Mouse (Mus musculus) embryonic facial prominence, embryonic 10.5 days (tissue): Measurements from ENCODE around the gene Cdca4. TPM values are rescaled to one million over a fixed set of nuclear protein-coding genes. Genes with fewer than 3 reads are reported as not detected.

Experiments
- DNase-seq: peaks from one replicate; pipeline ENCODE4 v3.0.0-alpha.2; 2017; ENCODE audit warnings: low spot score
- H3K27ac ChIP-seq: fragments of 300-500 bp; sonication (generic); replicated peaks from 2 replicates; pipeline ENCODE4 v1.5.1; 2016; ENCODE audit warnings: mild to moderate bottlenecking
- H3K27me3 ChIP-seq: fragments of 300-500 bp; sonication (generic); replicated peaks from 2 replicates; pipeline ENCODE4 v1.6.1; 2016; ENCODE audit warnings: low read depth, mild to moderate bottlenecking; ENCODE audit not compliant: poor library complexity, severe bottlenecking
- H3K36me3 ChIP-seq: fragments of 300-500 bp; sonication (generic); replicated peaks from 2 replicates; pipeline ENCODE4 v1.6.1; 2016; ENCODE audit warnings: mild to moderate bottlenecking, moderate library complexity
- H3K4me1 ChIP-seq: fragments of 300-500 bp; sonication (generic); 2 replicates; pipeline ENCODE4 v1.6.1; 2016
- H3K4me3 ChIP-seq: fragments of 300-500 bp; sonication (generic); 2 replicates; pipeline ENCODE4 v1.5.1; 2016; ENCODE audit warnings: mild to moderate bottlenecking, moderate library complexity
- H3K9me3 ChIP-seq: fragments of 300-500 bp; sonication (generic); 2 replicates; pipeline ENCODE4 v1.6.1; 2016; ENCODE audit warnings: mild to moderate bottlenecking
- WGBS: fragments of 180-500 bp; shearing (Covaris S2); methylation state at CpG from one replicate; pipeline ENCODE4 v1.1.7; 2016; 5-methylcytosine and 5-hydroxymethylcytosine counted together
- polyA plus RNA-seq: library from polyadenylated mRNA; unstranded; fragments of >200 nt; fragmentation: Nextera tagmentation; extraction: Ambion mirVana; gene quantifications from 2 replicates; pipeline ENCODE4 v1.2.1, GENCODE M21; 2016

Cdca4 gene
- 180 and 183 TPM in 2 replicates for polyA plus RNA-seq

DNA sequence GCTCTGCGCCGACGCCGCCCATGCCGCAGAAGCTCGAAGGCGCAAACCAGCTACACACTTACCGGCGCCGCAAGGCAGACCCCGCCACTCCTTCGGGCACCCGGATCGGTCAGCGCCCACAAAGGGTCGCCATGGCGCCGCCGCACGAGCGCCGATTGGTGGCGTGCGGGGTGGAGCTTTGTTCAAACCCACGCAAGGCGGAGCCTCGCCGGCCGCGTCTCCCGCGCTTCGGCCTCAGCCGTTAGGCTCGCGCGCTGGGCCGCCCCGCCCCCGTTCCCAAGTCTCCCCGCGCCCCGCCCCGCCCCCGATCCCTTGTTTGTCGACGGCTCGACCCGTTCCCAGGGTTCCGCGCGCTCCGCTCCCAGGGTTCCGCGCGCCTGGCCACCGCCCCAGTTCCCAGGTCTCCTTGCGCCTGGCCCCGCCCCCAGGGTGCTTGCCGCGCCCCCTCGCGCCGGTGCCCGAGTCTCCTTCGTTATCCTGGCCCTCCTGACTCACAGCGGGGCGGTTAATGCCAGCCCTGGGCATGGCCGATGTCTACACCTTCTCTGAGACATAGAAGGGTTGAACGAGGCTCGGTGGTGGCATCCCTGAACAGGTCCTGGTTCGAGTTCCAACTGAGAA is at the start of gene Cdca4:
TSS of gene Cdca4 (minus strand) at position 180 of the 621 bp plus-strand sequence.
- DNase-seq: peak; percentile 100
- H3K9me3 ChIP-seq: no peaks in the 10 kb centered on the region
- under 1% methylated on average over 72 of the region's 72 CpGs for WGBS
- H3K36me3 ChIP-seq: peaks cover 66% of the 10 kb centered on the region
- peaks cover 44% of the 10 kb centered on the region for H3K4me1 ChIP-seq
- peak within 1 kb of the TSS; percentile 79 for H3K4me3 ChIP-seq
- H3K27me3 ChIP-seq: no peaks in the 10 kb centered on the region
- peak within 1 kb of the TSS; percentile 96 for H3K27ac ChIP-seq

DNA sequence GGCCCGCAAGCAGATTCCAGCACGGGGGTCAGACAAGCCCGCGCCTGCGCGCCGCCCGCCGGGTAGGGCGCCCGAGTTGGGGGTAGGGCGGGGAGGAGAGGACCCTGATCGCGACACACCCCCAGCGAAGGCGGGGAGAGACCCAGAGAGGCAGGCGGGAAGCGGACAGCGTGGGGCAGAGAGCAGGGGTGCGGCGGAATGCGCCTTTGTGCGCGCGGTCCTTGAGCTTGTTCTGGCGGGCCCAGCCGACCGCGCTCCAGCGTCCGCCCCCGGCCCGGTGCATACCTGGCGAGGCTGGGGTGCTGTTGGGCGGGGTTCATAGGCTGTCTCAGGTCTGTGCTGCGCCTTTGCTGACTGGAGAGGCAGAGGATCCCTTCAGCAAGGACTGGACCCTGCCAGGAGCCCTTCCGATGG is 48.4 kb upstream of the Cdca4 start:
- Histone ChIP-seq H3K4me3 (peak overlapping the region; percentile 59), H3K4me1 (peaks cover 44% of the 10 kb centered on the region), H3K9me3 (no peaks in the 10 kb centered on the region), H3K27ac (peak overlapping the region; percentile 71), H3K27me3 (peaks cover 84% of the 10 kb centered on the region), H3K36me3 (no peaks in the 10 kb centered on the region)
- WGBS: under 1% methylated on average over 37 of the region's 37 CpGs
- peak; percentile 80 for DNase-seq

DNA sequence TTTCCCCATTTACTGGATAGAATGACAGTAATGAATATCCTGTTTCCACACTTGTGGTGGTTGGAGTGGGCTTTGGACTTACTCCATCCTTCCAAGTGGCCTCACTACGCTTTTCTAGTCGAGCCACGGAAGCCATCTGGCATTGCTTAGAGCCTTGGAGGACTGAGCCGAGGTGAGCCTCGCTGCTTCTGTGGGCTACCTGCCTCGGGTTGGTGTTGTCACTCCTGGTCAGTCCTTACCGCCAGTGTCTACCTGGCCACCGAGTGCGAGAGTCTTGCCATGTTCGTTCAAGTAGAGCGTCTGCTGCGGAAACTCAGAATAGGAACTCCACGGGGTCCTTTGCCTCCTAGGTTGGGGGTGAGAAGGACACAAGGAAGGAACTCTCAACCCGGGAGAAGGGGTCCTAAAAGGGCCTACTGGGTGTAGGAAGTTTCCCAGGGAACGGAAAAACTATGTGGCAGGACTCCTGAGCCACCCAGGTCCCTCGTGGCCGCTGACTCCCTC is 47.9 kb upstream of the Cdca4 start:
- WGBS: 4% methylated on average over 17 of the region's 17 CpGs
- peaks cover 44% of the 10 kb centered on the region for H3K4me1 ChIP-seq
- no peaks in the 10 kb centered on the region for H3K36me3 ChIP-seq
- peak; percentile 54 for DNase-seq
- peaks cover 89% of the 10 kb centered on the region for H3K27me3 ChIP-seq
- no peaks in the 10 kb centered on the region for H3K9me3 ChIP-seq
- peak overlapping the region; percentile 59 for H3K4me3 ChIP-seq
- H3K27ac ChIP-seq: peak overlapping the region; percentile 71

DNA sequence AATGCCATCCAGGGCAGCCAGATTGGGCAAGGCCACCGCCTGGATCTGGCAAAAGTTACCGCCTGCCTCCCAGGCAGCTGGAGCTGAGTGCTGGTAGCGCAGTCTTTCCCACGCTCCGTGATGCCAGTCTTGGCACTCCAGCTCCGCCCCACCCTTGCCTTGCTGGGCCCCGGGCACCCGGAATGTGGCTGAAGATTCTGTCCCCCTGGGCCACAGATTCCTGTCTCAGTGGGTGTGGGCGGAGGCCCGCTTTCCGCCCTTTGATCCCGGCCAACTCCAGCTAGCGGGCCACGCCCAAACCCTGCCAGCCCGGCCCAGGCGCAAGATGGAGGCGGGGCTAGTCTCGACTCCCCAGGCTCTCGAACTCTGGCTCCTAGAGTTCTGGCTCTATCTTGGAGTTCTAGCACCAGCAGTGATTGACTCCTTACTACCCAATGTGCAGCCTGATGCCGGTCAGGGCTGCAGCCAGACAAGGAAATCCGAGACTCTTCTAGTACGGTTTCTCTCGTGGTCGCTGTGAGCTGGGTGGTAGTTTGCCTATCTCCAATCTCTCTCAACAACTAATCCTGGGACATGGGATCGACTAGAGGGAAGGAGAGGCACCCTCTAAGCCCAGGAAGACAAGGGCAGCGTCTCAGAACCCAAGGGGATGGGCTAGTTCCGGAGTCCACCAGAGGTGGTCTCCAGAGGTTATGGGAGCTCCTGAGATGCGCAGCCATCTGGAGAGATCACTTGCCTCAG is 47.3 kb upstream of the Cdca4 start:
- Histone ChIP-seq H3K27me3 (peaks cover 96% of the 10 kb centered on the region), H3K4me1 (peaks cover 44% of the 10 kb centered on the region), H3K36me3 (no peaks in the 10 kb centered on the region), H3K4me3 (peak overlapping the region; percentile 59), H3K27ac (no peak overlapping the region; the same call in 1 of the 2 replicates), H3K9me3 (no peaks in the 10 kb centered on the region)
- peak; percentile 58 for DNase-seq
- WGBS: 6% methylated on average over 28 of the region's 28 CpGs

DNA sequence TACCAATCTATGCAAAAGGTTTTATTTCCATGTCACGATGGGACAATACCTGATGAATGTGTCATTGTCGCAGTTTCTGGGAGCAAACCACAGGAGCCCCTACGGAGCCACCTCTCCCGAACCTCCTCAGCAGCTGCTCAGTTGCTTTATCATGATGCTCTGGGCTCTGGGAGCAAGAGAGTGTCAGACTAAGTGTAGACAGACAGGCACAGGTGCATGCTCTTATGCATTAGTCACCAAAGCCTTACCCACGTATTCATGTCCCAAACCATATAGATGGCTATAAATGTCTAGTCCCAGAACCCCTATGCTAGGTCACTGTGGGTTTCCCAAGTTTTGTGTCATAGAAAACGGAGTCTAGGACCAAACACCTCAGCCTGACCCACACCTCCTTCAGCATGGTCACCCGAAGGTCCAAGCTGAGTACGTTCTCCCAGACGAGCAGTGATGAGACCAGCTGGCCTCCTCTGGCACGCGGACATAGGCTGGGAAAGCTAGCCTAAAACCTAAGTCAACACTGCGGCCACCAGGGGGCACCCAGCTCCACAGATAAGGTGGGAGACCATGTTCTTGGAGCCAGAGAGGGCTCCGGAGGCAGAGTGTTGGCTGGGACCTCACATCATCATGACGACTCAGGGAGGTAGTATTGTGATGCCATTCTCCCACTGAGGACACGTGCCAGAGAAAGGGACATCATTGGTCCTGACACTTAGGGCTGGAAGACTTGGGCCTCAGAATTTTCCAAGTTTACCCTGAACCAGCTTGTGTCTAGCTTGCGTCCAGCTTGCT is 46.2 kb upstream of the Cdca4 start:
- Histone ChIP-seq H3K36me3 (no peaks in the 10 kb centered on the region), H3K27ac (no peak overlapping the region; the same call in 1 of the 2 replicates), H3K9me3 (no peaks in the 10 kb centered on the region), H3K27me3 (peaks cover 98% of the 10 kb centered on the region), H3K4me1 (peaks cover 52% of the 10 kb centered on the region), H3K4me3 (no peak overlapping the region)
- peak; percentile 91 for DNase-seq
- WGBS: 22% methylated on average over 16 of the region's 16 CpGs

DNA sequence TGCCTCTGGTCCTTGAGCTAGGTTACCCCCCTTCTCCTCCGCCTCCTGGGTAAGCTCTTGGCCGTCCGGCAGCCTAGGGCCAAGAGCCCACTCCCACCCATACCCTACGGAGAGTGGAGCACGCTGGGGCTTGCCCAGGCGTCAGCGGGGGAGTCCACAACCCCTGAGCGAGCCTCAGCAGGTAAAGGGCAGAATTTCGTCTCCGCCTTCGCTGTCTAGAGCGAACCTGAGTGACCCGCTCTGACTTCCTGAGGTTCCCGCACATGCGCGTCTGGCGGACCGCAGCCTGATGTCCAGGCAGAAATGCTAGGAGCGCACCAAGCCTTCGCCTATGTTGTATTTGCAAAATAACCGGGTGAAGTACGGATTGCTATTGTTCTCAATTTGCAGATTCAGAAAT is 45.0 kb upstream of the Cdca4 start:
- no peaks in the 10 kb centered on the region for H3K9me3 ChIP-seq
- H3K4me3 ChIP-seq: peak overlapping the region; percentile 47
- H3K4me1 ChIP-seq: peaks cover 64% of the 10 kb centered on the region
- WGBS: 13% methylated on average over 22 of the region's 22 CpGs
- H3K27me3 ChIP-seq: peaks cover 97% of the 10 kb centered on the region
- DNase-seq: peak; percentile 49
- peak overlapping the region; percentile 57 for H3K27ac ChIP-seq
- H3K36me3 ChIP-seq: no peaks in the 10 kb centered on the region

DNA sequence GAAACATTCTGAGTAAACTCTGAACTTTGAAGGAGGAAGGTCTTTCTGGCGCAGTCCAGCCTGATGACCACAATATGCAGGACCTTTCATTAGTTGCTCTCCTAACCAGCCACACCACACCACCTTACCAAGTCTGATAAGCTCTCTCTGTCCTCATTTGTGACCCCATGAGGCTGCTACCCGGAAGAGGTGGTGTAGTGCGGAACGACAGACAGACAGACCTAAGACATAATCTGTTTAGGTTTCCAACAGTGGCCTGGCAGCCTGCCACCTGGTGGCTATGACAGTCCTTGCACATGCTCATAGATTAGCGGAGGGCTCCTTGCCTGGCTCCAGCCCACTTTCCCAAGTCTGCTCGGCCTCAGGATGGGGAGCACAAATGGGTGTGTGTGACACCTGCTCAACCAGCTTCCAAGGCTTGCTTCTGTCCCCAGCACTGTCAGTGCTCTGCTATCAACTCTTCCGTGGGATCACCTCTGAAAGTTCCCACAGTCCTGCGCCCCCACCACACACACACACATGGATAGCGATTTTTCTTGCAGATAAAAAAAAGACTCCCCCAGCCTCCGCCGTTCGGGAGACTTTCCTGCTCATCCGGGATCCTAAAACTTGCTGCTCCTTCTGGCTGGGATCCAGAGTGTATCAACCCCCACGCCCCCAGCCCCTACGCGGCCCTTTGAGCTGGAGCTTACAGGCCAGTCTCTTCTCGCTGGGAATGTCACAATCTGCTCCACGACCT is 44.4 kb upstream of the Cdca4 start:
- Histone ChIP-seq H3K9me3 (no peaks in the 10 kb centered on the region), H3K27me3 (peaks cover 96% of the 10 kb centered on the region), H3K4me3 (peak overlapping the region; percentile 47), H3K27ac (peak overlapping the region; percentile 57), H3K4me1 (peaks cover 70% of the 10 kb centered on the region), H3K36me3 (no peaks in the 10 kb centered on the region)
- peak; percentile 78 for DNase-seq
- 21% methylated on average over 18 of the region's 18 CpGs for WGBS

DNA sequence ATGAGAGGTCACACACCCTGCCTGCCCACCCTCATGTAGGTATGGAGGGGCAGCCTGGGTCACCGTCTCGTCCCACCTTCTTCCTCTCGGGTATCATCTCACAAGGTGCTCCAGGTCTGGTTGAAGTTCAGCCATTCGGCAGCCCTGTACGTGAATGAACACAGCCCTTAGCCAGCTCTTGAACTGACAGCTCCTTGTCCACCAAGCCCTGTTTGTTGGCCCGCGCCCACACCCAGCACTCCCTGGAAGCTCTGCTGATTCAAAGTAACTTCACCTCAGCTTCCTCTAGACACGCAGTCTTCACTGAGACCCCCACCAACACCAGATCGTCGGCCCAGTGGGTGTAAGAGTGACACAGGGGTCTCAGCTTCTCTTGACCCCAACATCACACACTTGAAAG is 43.8 kb upstream of the Cdca4 start:
- WGBS: 87% methylated on average over 10 of the region's 10 CpGs
- Histone ChIP-seq H3K27ac (no peak overlapping the region), H3K27me3 (peaks cover 94% of the 10 kb centered on the region), H3K4me1 (peaks cover 72% of the 10 kb centered on the region), H3K36me3 (no peaks in the 10 kb centered on the region), H3K4me3 (no peak overlapping the region), H3K9me3 (no peaks in the 10 kb centered on the region)
- DNase-seq: peak; percentile 8

DNA sequence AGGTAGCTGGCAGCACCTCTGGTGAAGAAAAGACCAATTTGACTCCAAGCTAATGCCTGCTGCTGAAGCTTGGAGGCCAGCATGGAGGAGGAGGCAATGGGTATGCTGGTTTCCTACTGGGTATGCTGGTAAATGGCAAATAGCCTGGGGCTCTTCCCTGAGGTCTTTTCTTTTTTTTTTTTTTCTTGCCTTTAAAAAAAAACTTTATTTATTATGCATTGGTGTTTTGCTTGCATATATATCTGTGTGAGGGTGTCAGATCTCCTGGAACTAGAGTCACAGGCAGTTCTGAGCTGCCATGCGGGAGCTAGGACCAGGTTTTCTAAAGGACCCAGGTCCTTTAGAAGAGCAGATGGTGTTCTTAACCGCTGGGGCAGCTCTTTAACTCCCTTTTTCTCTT is 42.0 kb upstream of the Cdca4 start:
- peaks cover 78% of the 10 kb centered on the region for H3K27me3 ChIP-seq
- no peaks in the 10 kb centered on the region for H3K36me3 ChIP-seq
- H3K27ac ChIP-seq: no peak overlapping the region
- WGBS: 79% methylated on average over 2 of the region's 2 CpGs
- H3K4me3 ChIP-seq: no peak overlapping the region
- H3K9me3 ChIP-seq: no peaks in the 10 kb centered on the region
- peaks cover 61% of the 10 kb centered on the region for H3K4me1 ChIP-seq
- DNase-seq: no peak

DNA sequence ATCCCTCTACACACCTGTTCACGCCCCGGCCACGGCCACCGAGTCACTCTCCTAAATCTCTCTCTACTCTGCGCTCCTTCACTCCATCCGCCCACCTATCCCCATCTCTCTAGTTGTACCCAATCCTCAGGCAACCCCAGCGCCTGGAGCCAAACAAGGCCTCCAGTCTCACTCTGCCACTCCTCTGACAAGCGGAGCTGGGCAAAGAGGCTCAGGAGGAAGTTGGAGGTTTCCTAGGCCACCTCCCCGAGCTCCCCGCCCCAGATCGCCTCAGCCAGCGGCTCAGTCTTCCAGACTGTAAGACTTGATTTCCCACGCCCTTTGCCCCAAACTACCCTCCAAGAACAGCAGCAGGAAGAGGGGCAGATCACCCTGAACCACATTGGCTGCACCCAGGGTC is 41.6 kb upstream of the Cdca4 start:
- no peaks in the 10 kb centered on the region for H3K36me3 ChIP-seq
- H3K4me3 ChIP-seq: no peak overlapping the region
- H3K4me1 ChIP-seq: peaks cover 56% of the 10 kb centered on the region
- WGBS: 41% methylated on average over 13 of the region's 13 CpGs
- no peaks in the 10 kb centered on the region for H3K9me3 ChIP-seq
- peak overlapping the region; percentile 10; the same call in 1 of the 2 replicates for H3K27ac ChIP-seq
- peak; percentile 17 for DNase-seq
- peaks cover 76% of the 10 kb centered on the region for H3K27me3 ChIP-seq

DNA sequence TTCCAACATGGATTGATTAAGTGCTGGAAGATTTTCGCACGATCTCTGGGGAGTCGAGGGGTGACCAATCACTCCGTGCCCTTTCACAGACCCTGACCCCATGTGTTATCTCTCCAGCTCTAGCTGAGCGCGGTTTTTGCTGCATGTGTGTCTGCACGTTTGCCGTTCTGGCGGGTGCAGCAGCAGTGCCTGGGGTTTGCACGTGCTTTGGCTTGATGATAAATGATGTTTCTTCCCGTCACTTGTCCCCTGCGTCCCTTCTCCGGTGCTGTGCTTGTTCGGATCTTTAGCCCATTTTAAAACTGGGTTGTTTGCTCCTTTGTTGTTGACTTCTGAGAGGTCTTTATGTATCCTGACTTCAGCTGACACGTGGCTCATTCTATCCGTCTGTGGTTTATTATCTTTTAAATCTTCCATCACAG is 40.6 kb upstream of the Cdca4 start:
- Histone ChIP-seq H3K4me3 (no peak overlapping the region; the same call in 1 of the 2 replicates), H3K9me3 (no peaks in the 10 kb centered on the region), H3K4me1 (peaks cover 51% of the 10 kb centered on the region), H3K27ac (no peak overlapping the region), H3K36me3 (no peaks in the 10 kb centered on the region), H3K27me3 (peaks cover 66% of the 10 kb centered on the region)
- WGBS: 25% methylated on average over 16 of the region's 16 CpGs
- peak; percentile 48 for DNase-seq
